Mouse (Mus musculus): Measurements from ENCODE around the gene Sardh. TPM values are rescaled to one million over a fixed set of nuclear protein-coding genes. Genes with fewer than 3 reads are reported as not detected.
A peak's percentile ranks its signal among the peaks of the same experiment; 100 is the strongest.

The Sardh gene
- polyA plus RNA-seq, 1 experiment from 2014 or later = 12.9 TPM

GRCm38 (mm10) chr2:27235729-27236128 lies 12.4 kb downstream of the Sardh start:
- peaks cover 9% of the 10 kb centered on the region; the same call in 1 of the 2 replicates for H3K27me3 ChIP-seq (ENCODE audit: control insufficient read depth, insufficient read depth, low read length)
- no peak overlapping the region for H3K9ac ChIP-seq (ENCODE audit: low read depth, low read length)
- no peak overlapping the region for H3K4me2 ChIP-seq
- peaks cover 18% of the 10 kb centered on the region for H3K4me1 ChIP-seq (ENCODE audit: control insufficient read depth, insufficient read depth, low read length)
- no peak overlapping the region for H3K4me3 ChIP-seq (ENCODE audit: low read depth, low read length)
- no peaks in the 10 kb centered on the region for H3K36me3 ChIP-seq (ENCODE audit: control insufficient read depth, insufficient read depth, low read length)
- no peak for ATAC-seq (replicated peaks; ENCODE audit: insufficient number of reproducible peaks, low FRiP score, low TSS enrichment)
- H3K27ac ChIP-seq (ENCODE audit: low read depth, low read length) = no peak overlapping the region
- H3K9me3 ChIP-seq (replicated peaks; ENCODE audit: control insufficient read depth, low read length) = no peaks in the 10 kb centered on the region
- WGBS (ENCODE audit: insufficient replicate concordance) = 6% methylated on average over 3 of the region's 3 CpGs

DNA sequence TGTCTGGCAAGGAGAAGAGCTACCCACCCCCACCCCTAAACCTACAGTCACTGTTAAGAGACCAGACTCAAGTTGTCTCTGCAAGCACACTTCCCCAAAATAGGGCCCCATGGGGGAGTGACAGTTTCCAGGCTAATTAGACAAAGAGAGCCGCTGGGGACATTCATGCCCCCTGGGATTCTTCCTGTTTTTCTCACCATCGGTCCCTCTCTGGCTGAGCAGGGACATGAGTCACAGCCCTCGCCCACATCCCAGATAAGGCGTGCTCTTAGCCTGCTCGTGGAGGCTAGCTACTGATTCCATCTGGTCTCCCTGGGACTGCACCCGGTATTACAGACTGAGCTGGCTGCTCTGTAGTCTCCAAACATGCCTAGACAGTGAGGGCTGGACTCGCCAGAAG lies 15.8 kb downstream of the Sardh start:
- Histone ChIP-seq H3K36me3 (ENCODE audit: control insufficient read depth, insufficient read depth, low read length) (no peaks in the 10 kb centered on the region), H3K27me3 (ENCODE audit: control insufficient read depth, insufficient read depth, low read length) (peaks cover 9% of the 10 kb centered on the region; the same call in 1 of the 2 replicates), H3K9me3 (replicated peaks; ENCODE audit: control insufficient read depth, low read length) (no peaks in the 10 kb centered on the region), H3K4me2 (peak overlapping the region; percentile 4; the same call in 1 of the 2 replicates), H3K4me1 (ENCODE audit: control insufficient read depth, insufficient read depth, low read length) (peaks cover 18% of the 10 kb centered on the region), H3K9ac (ENCODE audit: low read depth, low read length) (no peak overlapping the region; the same call in 1 of the 2 replicates), H3K27ac (ENCODE audit: low read depth, low read length) (peak overlapping the region; percentile 17), H3K4me3 (ENCODE audit: low read depth, low read length) (no peak overlapping the region)
- no peak for ATAC-seq (replicated peaks; ENCODE audit: insufficient number of reproducible peaks, low FRiP score, low TSS enrichment)
- WGBS (ENCODE audit: insufficient replicate concordance) = 6% methylated on average over 7 of the region's 7 CpGs

DNA sequence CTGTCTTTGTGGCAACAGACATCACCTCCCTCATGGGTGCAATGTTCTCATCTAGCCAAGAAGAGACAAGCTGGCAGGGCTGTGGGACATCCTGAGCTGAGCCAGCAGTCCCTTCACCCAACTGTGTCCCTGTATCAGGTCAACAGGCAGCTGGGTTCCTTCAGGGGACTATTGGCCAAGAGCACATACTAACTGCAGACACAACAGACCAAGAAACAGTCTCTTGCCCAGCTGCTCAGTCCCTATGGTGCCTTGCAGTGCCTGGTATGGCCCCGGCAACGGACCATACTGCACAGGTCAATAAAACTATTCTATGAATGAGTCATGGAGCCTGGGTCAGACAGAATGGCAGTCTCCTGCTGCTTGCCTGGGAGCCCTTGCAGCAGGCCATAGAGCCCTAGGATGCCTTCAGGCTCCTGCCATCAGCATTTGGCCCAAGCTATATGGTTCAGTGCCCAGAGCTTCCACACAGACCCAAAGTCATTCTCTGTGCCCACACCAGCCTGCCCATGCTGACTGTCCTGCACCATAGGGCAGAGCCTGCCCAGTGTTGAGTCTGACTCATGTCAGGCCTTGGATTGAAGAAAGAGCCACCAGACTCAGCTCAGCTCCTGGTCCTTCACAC lies 18.5 kb downstream of the Sardh start:
- Histone ChIP-seq H3K4me3 (ENCODE audit: low read depth, low read length) (no peak overlapping the region), H3K27ac (ENCODE audit: low read depth, low read length) (no peak overlapping the region), H3K4me1 (ENCODE audit: control insufficient read depth, insufficient read depth, low read length) (peaks cover 22% of the 10 kb centered on the region), H3K27me3 (ENCODE audit: control insufficient read depth, insufficient read depth, low read length) (no peaks in the 10 kb centered on the region; the same call in 1 of the 2 replicates), H3K4me2 (no peak overlapping the region), H3K9me3 (replicated peaks; ENCODE audit: control insufficient read depth, low read length) (no peaks in the 10 kb centered on the region), H3K36me3 (ENCODE audit: control insufficient read depth, insufficient read depth, low read length) (no peaks in the 10 kb centered on the region), H3K9ac (ENCODE audit: low read depth, low read length) (no peak overlapping the region)
- no peak for ATAC-seq (replicated peaks; ENCODE audit: insufficient number of reproducible peaks, low FRiP score, low TSS enrichment)
- 71% methylated on average over 2 of the region's 2 CpGs for WGBS (ENCODE audit: insufficient replicate concordance)

DNA sequence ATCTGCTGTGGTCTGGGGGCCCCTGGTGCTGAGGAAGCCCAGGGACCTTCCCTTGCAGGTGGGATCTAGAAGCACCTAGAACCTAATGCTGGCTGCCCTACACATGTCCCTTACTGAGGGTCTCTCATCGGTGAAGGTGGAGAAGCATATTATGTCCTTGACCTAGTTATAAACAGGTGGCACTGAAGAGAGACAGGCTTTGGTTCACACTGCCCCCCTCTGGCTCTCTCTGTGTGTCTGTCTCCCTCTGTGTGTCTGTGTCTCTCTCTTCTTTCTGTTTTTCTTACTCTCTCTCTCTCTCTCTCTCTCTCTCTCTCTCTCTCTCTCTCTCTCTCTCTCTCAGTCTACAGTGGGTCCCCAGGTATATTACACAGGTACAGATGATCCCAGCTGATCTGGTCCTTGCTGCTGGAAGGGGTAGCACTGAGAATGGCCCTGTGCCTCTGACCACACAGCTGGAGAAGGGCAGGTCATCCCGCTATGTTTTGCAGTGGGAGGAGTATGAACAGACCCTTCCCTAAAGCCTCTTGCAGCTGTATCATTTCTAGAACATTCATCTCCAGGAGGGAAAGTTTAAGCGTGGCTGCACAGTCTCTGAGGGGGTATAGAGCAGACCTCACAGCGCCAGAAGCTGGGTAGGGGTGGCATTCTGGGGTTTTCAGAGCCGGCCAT lies 19.2 kb downstream of the Sardh start:
- WGBS (ENCODE audit: insufficient replicate concordance) = 62% methylated on average over 5 of the region's 5 CpGs
- H3K27ac ChIP-seq (ENCODE audit: low read depth, low read length) = no peak overlapping the region
- no peak overlapping the region for H3K4me3 ChIP-seq (ENCODE audit: low read depth, low read length)
- no peaks in the 10 kb centered on the region for H3K9me3 ChIP-seq (replicated peaks; ENCODE audit: control insufficient read depth, low read length)
- no peak overlapping the region for H3K4me2 ChIP-seq
- no peak overlapping the region for H3K9ac ChIP-seq (ENCODE audit: low read depth, low read length)
- no peaks in the 10 kb centered on the region for H3K36me3 ChIP-seq (ENCODE audit: control insufficient read depth, insufficient read depth, low read length)
- H3K4me1 ChIP-seq (ENCODE audit: control insufficient read depth, insufficient read depth, low read length) = peaks cover 22% of the 10 kb centered on the region
- H3K27me3 ChIP-seq (ENCODE audit: control insufficient read depth, insufficient read depth, low read length) = no peaks in the 10 kb centered on the region; the same call in 1 of the 2 replicates
- no peak for ATAC-seq (replicated peaks; ENCODE audit: insufficient number of reproducible peaks, low FRiP score, low TSS enrichment)

DNA sequence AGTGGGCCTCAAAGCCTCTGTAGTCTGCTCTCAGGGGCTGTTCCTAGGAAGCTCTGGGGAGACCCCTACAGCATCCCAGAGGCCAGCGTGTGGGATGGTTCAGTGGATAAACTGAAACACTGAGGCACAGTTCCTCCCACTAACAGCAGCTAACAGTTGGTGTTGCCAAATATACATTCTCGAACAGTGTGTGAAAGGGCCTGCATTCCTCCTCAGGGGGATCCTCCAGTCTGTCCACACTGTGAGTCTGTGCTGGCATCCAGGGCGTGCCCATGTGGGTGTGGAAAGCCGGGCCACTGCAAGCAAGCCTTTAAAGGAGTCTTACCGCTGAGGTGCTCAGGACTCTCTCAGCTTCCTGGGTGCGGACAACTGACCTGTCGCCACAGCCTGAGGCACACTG lies 21.6 kb downstream of the Sardh start:
- no peaks in the 10 kb centered on the region for H3K36me3 ChIP-seq (ENCODE audit: control insufficient read depth, insufficient read depth, low read length)
- H3K27ac ChIP-seq (ENCODE audit: low read depth, low read length) = no peak overlapping the region
- no peaks in the 10 kb centered on the region for H3K9me3 ChIP-seq (replicated peaks; ENCODE audit: control insufficient read depth, low read length)
- H3K4me2 ChIP-seq = no peak overlapping the region
- H3K4me1 ChIP-seq (ENCODE audit: control insufficient read depth, insufficient read depth, low read length) = peaks cover 4% of the 10 kb centered on the region; the same call in 1 of the 2 replicates
- WGBS (ENCODE audit: insufficient replicate concordance) = 60% methylated on average over 7 of the region's 7 CpGs
- H3K27me3 ChIP-seq (ENCODE audit: control insufficient read depth, insufficient read depth, low read length) = no peaks in the 10 kb centered on the region; the same call in 1 of the 2 replicates
- no peak for ATAC-seq (replicated peaks; ENCODE audit: insufficient number of reproducible peaks, low FRiP score, low TSS enrichment)
- H3K4me3 ChIP-seq (ENCODE audit: low read depth, low read length) = no peak overlapping the region
- no peak overlapping the region for H3K9ac ChIP-seq (ENCODE audit: low read depth, low read length)

GRCm38 (mm10) chr2:27223012-27223421 lies 25.1 kb downstream of the Sardh start:
- Histone ChIP-seq H3K9ac (ENCODE audit: low read depth, low read length) (no peak overlapping the region), H3K4me3 (ENCODE audit: low read depth, low read length) (no peak overlapping the region), H3K36me3 (ENCODE audit: control insufficient read depth, insufficient read depth, low read length) (no peaks in the 10 kb centered on the region), H3K27ac (ENCODE audit: low read depth, low read length) (no peak overlapping the region), H3K4me2 (no peak overlapping the region), H3K4me1 (ENCODE audit: control insufficient read depth, insufficient read depth, low read length) (peaks cover 11% of the 10 kb centered on the region), H3K9me3 (replicated peaks; ENCODE audit: control insufficient read depth, low read length) (no peaks in the 10 kb centered on the region), H3K27me3 (ENCODE audit: control insufficient read depth, insufficient read depth, low read length) (no peaks in the 10 kb centered on the region)
- no peak for ATAC-seq (replicated peaks; ENCODE audit: insufficient number of reproducible peaks, low FRiP score, low TSS enrichment)
- 85% methylated on average over 7 of the region's 7 CpGs for WGBS (ENCODE audit: insufficient replicate concordance)

DNA sequence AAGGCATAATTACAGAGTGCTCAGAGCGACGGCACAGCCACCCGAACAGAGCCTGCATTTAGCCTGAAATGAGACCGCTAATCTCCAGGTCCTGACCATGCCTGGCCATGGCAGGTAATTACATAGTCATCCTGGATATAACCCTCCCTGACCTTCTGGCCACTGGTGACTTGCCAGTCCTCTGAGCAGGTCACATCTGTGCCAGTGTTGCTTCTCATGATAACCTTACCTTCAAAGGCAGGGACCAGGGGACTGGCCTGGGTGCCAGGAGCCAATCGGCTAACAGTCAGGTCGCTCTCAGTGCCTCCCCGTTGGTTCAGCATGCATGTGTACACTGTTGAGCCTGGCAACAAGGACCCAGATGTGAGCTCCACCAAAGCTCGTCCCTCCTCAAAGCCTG lies 29.6 kb downstream of the Sardh start:
- Histone ChIP-seq H3K4me3 (ENCODE audit: low read depth, low read length) (no peak overlapping the region), H3K4me2 (no peak overlapping the region), H3K9me3 (replicated peaks; ENCODE audit: control insufficient read depth, low read length) (no peaks in the 10 kb centered on the region), H3K4me1 (ENCODE audit: control insufficient read depth, insufficient read depth, low read length) (peaks cover 25% of the 10 kb centered on the region), H3K27ac (ENCODE audit: low read depth, low read length) (peak overlapping the region; percentile 58; the same call in 1 of the 2 replicates), H3K9ac (ENCODE audit: low read depth, low read length) (no peak overlapping the region), H3K36me3 (ENCODE audit: control insufficient read depth, insufficient read depth, low read length) (no peaks in the 10 kb centered on the region), H3K27me3 (ENCODE audit: control insufficient read depth, insufficient read depth, low read length) (no peaks in the 10 kb centered on the region; the same call in 1 of the 2 replicates)
- ATAC-seq (replicated peaks; ENCODE audit: insufficient number of reproducible peaks, low FRiP score, low TSS enrichment) = no peak
- WGBS (ENCODE audit: insufficient replicate concordance) = 80% methylated on average over 8 of the region's 8 CpGs

GRCm38 (mm10) chr2:27218121-27218544 lies 30.0 kb downstream of the Sardh start:
- Histone ChIP-seq H3K36me3 (ENCODE audit: control insufficient read depth, insufficient read depth, low read length) (no peaks in the 10 kb centered on the region), H3K27ac (ENCODE audit: low read depth, low read length) (peak overlapping the region; percentile 70; the same call in 1 of the 2 replicates), H3K4me2 (no peak overlapping the region), H3K4me1 (ENCODE audit: control insufficient read depth, insufficient read depth, low read length) (peaks cover 30% of the 10 kb centered on the region), H3K9ac (ENCODE audit: low read depth, low read length) (no peak overlapping the region), H3K9me3 (replicated peaks; ENCODE audit: control insufficient read depth, low read length) (no peaks in the 10 kb centered on the region), H3K27me3 (ENCODE audit: control insufficient read depth, insufficient read depth, low read length) (no peaks in the 10 kb centered on the region; the same call in 1 of the 2 replicates), H3K4me3 (ENCODE audit: low read depth, low read length) (no peak overlapping the region)
- ATAC-seq (replicated peaks; ENCODE audit: insufficient number of reproducible peaks, low FRiP score, low TSS enrichment) = peak; percentile 69; the same call in 1 of the 2 replicates
- 68% methylated on average over 2 of the region's 2 CpGs for WGBS (ENCODE audit: insufficient replicate concordance)

Measured in heart, embryonic 11.5 days (tissue).